Mouse (Mus musculus) C2C12 (cell line): Measurements from ENCODE around the gene Use1. TPM values are rescaled to one million over a fixed set of nuclear protein-coding genes. Genes with fewer than 3 reads are reported as not detected.
"Not testable (repeated sequence)": the region's sequence is repeated elsewhere in the genome, so short reads cannot be mapped to it uniquely, and the experiment has no call there.

Experiments used
- H3K27me3 ChIP-seq: one replicate; pipeline ENCODE4 v1.6.1; 2011; ENCODE audit not compliant: control insufficient read depth, insufficient read depth, insufficient read length
- H3K36me3 ChIP-seq: one replicate; pipeline ENCODE4 v1.6.1; 2011; ENCODE audit not compliant: control insufficient read depth, insufficient read depth
- H3K4me3 ChIP-seq: one replicate; pipeline ENCODE4 v1.5.1; 2011; ENCODE audit warnings: mild to moderate bottlenecking, control low read depth; ENCODE audit not compliant: poor library complexity, insufficient read depth, severe bottlenecking
- H3K79me2 ChIP-seq: one replicate; pipeline ENCODE4 v1.6.1; 2011; ENCODE audit not compliant: control insufficient read depth, insufficient read depth
- H3K79me3 ChIP-seq: one replicate; pipeline ENCODE4 v1.6.1; 2011; ENCODE audit warnings: low read depth, control low read depth
- H3ac ChIP-seq: one replicate; pipeline ENCODE3; 2011; ENCODE audit warnings: low read depth; ENCODE audit not compliant: control insufficient read depth, insufficient read length
- CEBPB ChIP-seq: IDR thresholded peaks from one replicate; pipeline ENCODE4 v1.6.1; 2011; ENCODE audit warnings: low read depth, mild to moderate bottlenecking, control low read depth, moderate library complexity
- CTCF ChIP-seq: IDR thresholded peaks from one replicate; pipeline ENCODE4 v1.5.1; 2011; ENCODE audit not compliant: control insufficient read depth, insufficient read depth, insufficient read length
- FOSL1 ChIP-seq: IDR thresholded peaks from one replicate; pipeline ENCODE4 v1.8.0; 2011; ENCODE audit warnings: mild to moderate bottlenecking, low read length; ENCODE audit not compliant: poor library complexity, insufficient read depth, severe bottlenecking
- MAX ChIP-seq: IDR thresholded peaks from one replicate; pipeline ENCODE4 v1.6.1; 2011; ENCODE audit warnings: mild to moderate bottlenecking, control low read depth
- MYOD1 ChIP-seq: IDR thresholded peaks from one replicate; pipeline ENCODE4 v1.6.1; 2011; ENCODE audit warnings: low read depth; ENCODE audit not compliant: control insufficient read depth, insufficient read length
- MYOG ChIP-seq: IDR thresholded peaks from one replicate; pipeline ENCODE4 v1.6.1; 2011; ENCODE audit not compliant: control insufficient read depth, insufficient read length; ENCODE audit errors: extremely low read depth
- USF1 ChIP-seq: IDR thresholded peaks from one replicate; pipeline ENCODE4 v1.6.1; 2011; ENCODE audit warnings: low read depth, mild to moderate bottlenecking, control low read depth, moderate library complexity
- long read RNA-seq, 2 experiments: library from polyadenylated mRNA; unstranded; transcript quantifications; one replicate each; pipeline ENCODE4 v2.0.0; 2019 to 2020
- polyA plus RNA-seq: library from polyadenylated mRNA; unstranded; fragments of >200 nt; fragmentation: generic; extraction: Trizol; gene quantifications from one replicate; pipeline ENCODE4 v1.2.1, GENCODE M21; 2012; ENCODE audit warnings: missing spikeins

The Use1 gene
- polyA plus RNA-seq: 105 TPM
- long read RNA-seq, experiment 1, partial matches to known transcripts: 0 of 4 reads
- long read RNA-seq, experiment 1, other reads (novel, unspliced or antisense): 2 of 4 reads
- long read RNA-seq, experiment 2, partial matches to known transcripts: 0 of 1 reads
- long read RNA-seq, experiment 2, other reads (novel, unspliced or antisense): 1 of 1 reads

- Histone ChIP-seq H3K79me3 (no peaks in the 10 kb centered on the region), H3ac (peak within 1 kb of the TSS; percentile 90), H3K79me2 (peaks cover 16% of the 10 kb centered on the region), H3K36me3 (peaks cover 17% of the 10 kb centered on the region), H3K27me3 (no peaks in the 10 kb centered on the region), H3K4me3 (peak within 1 kb of the TSS; percentile 41)
- TF ChIP-seq USF1 (no peak), CEBPB (no peak), FOSL1 (no peak), CTCF (no peak), MAX (peak; percentile 78), MYOG (no peak)
Observed at GRCm38 (mm10) chr8:71366771-71367528, at the start of gene Use1. Gene Use1 (plus strand): TSS chr8:71366848.

DNA sequence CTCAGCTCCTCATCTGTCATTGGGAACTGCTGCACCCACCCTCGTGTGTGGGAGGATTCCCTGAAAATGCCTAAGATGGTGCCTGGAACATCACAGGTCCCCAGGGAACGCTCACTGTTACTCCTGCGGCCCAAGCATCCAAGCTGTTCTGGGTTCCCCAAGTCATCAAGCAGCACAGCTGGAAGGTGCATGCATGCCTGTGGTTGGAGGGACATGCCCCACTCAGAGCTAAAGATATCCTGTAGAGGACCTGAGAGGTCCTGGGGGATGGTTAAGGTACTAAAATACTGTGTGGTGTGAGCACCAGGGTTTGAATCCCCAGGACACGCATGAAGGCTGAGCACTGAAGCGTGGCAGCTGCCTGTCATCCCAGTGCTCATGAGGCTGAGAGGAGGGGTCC lies 48.0 kb upstream of the Use1 start:
- not testable (repeated sequence) for H3K4me3 ChIP-seq, H3ac ChIP-seq, H3K27me3 ChIP-seq
- H3K79me2 ChIP-seq: peaks cover 31% of the 10 kb centered on the region
- H3K36me3 ChIP-seq: peaks cover 30% of the 10 kb centered on the region
- H3K79me3 ChIP-seq: peaks cover 17% of the 10 kb centered on the region

- Histone ChIP-seq H3K36me3 (peaks cover 38% of the 10 kb centered on the region), H3K79me2 (peaks cover 19% of the 10 kb centered on the region)
- H3K4me3 ChIP-seq, H3K79me3 ChIP-seq, H3ac ChIP-seq, H3K27me3 ChIP-seq: not testable (repeated sequence)
Observed at GRCm38 (mm10) chr8:71319760-71320159, 46.9 kb upstream of the Use1 start.

DNA sequence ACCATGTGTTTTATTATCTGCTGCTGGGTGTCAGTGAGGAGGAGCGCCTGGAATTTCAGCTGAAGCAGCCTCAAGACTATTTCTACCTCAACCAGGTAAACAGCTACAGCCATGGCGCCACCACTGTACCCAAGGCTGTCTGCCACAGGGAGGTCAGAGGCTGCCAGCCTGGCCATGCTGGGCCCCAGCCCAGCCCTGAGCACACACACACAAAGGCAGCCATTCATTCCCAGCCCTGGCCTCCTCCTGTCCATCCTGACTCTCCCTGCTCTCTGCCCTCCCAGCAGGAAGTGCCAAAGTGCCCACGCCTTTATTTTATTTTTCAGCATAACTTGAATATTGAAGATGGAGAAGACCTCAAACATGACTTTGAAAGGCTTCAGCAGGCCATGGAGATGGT lies 43.7 kb upstream of the Use1 start:
- Histone ChIP-seq H3K36me3 (peaks cover 47% of the 10 kb centered on the region), H3ac (no peak overlapping the region), H3K79me2 (no peaks in the 10 kb centered on the region), H3K27me3 (no peaks in the 10 kb centered on the region), H3K4me3 (no peak overlapping the region), H3K79me3 (no peaks in the 10 kb centered on the region)
- TF ChIP-seq FOSL1 (no peak), MYOD1 (no peak), MYOG (no peak), CEBPB (no peak), CTCF (no peak)

GRCm38 (mm10) chr8:71324848-71325247 lies 41.8 kb upstream of the Use1 start:
- no peak overlapping the region for H3ac ChIP-seq
- peaks cover 59% of the 10 kb centered on the region for H3K36me3 ChIP-seq
- H3K79me2 ChIP-seq: no peaks in the 10 kb centered on the region
- TF ChIP-seq MYOG (no peak), MAX (no peak), FOSL1 (no peak), USF1 (no peak), MYOD1 (no peak), CTCF (no peak), CEBPB (no peak)
- no peak overlapping the region for H3K4me3 ChIP-seq
- no peaks in the 10 kb centered on the region for H3K27me3 ChIP-seq
- no peaks in the 10 kb centered on the region for H3K79me3 ChIP-seq

GRCm38 (mm10) chr8:71337834-71338233 lies 28.8 kb upstream of the Use1 start:
- not testable (repeated sequence) for H3ac ChIP-seq, H3K4me3 ChIP-seq, H3K79me2 ChIP-seq, H3K79me3 ChIP-seq, H3K27me3 ChIP-seq
- peaks cover 18% of the 10 kb centered on the region for H3K36me3 ChIP-seq
